Mouse (Mus musculus) embryonic fibroblast, embryonic 13.5 days (primary cell): ENCODE results near the gene Pogk. TPM values are rescaled to one million over a fixed set of nuclear protein-coding genes. Genes with fewer than 3 reads are reported as not detected.

Source experiments
- H3K27ac ChIP-seq: 2 replicates; pipeline ENCODE4 v1.5.1; 2012; ENCODE audit warnings: low read length, control low read depth, inconsistent platforms; ENCODE audit not compliant: insufficient read depth
- H3K4me1 ChIP-seq: 2 replicates; pipeline ENCODE4 v1.6.1; 2011; ENCODE audit warnings: low read length; ENCODE audit not compliant: control insufficient read depth, insufficient read depth
- H3K4me3 ChIP-seq: 2 replicates; pipeline ENCODE4 v1.5.1; 2011; ENCODE audit warnings: mild to moderate bottlenecking, control low read depth, low read length; ENCODE audit not compliant: insufficient read depth
- CTCF ChIP-seq: IDR thresholded peaks from 2 replicates; pipeline ENCODE4 v1.5.1; 2011; ENCODE audit warnings: mild to moderate bottlenecking, control low read depth, low read length, moderate library complexity, borderline replicate concordance; ENCODE audit not compliant: insufficient read depth
- POLR2A ChIP-seq: IDR thresholded peaks from 2 replicates; pipeline ENCODE4 v1.6.1; 2011; ENCODE audit warnings: low read depth, mild to moderate bottlenecking, control low read depth, low read length, moderate library complexity
- polyA plus RNA-seq: library from polyadenylated mRNA; stranded (reverse); fragments of >200 nt; gene quantifications from 2 replicates; pipeline ENCODE4 v1.2.4, GENCODE M21; 2011; ENCODE audit warnings: low read depth; ENCODE audit not compliant: missing spikeins, insufficient read length

The Pogk gene
- 17.8 and 20.8 TPM in 2 replicates for polyA plus RNA-seq

DNA sequence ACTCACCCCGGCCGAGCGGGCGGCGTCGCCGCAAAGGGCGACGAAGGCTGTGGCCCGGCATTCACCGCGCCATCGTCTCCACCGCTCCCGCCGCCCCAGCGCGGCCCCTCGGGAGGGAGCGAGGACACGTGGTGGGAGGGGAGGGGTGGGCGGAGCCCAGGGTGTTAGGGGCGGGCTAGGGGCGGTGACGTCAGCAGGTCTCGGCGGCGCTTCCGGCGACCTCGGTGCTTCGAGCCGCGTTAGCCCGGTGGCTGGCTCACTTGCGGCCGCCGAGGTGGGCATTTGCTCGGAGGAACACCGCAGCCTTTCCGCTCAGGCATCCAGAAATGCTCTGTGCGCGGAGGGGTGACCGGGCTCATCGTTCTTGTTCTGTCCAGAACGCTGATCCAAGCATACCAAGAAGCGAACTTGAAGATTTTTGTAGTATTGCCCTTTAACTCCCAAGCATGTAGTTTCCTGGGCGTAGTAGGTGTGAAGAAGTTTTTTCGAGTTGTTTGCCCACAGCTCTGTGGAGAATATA lies at the start of gene Pogk:
TSS of gene Pogk (minus strand) at position 163 of the 520 bp plus-strand sequence.
- Histone ChIP-seq H3K27ac (no peak within 1 kb of the TSS), H3K4me1 (no peaks in the 10 kb centered on the region; the same call in 1 of the 2 replicates), H3K4me3 (peak within 1 kb of the TSS; percentile 53)
- TF ChIP-seq POLR2A, result peak; percentile 69
- TF ChIP-seq CTCF, result no peak

DNA sequence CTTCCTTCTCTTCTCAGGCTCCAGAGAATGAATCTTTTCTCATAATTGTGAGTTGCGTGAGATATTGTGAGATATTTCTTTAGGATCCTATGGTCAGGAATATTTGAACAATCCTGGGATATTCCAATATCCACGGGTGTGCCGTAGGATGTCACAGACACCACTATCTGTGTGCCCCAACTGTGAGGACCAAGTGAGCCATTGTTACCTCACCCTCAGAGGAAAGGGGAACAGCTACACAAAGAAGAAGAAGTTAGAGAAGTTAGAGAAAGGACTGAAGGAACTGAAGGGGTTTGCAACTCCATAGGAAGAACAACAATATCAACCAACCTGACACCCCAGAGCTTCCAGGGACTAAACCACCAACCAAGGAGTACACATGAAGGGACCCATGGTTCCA lies 32.3 kb upstream of the Pogk start:
- Histone ChIP-seq H3K4me3 (no peak overlapping the region), H3K4me1 (no peaks in the 10 kb centered on the region), H3K27ac (no peak overlapping the region)
- no peak for TF ChIP-seq CTCF
- TF ChIP-seq POLR2A, result no peak

DNA sequence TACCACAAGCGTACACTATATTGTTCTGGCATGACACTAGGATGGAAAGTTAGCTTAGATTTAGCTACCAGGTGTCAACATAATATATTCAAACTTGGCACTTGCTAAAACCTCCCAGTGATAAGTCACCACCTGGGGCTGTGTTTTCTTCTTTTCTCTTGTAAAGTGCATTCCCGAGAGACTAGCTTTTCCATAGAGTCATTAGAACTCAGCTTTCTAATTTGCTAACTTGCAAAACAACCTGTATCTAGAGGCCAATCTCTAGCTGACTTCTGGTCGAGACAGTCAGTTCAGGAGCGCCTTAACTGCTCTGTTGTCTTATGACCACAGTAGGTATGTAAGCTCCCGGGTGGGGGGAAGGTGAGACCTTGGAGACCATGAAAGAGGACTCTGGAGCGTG lies 29.8 kb upstream of the Pogk start:
- H3K4me1 ChIP-seq, result no peaks in the 10 kb centered on the region
- H3K4me3 ChIP-seq, result no peak overlapping the region
- no peak for TF ChIP-seq CTCF
- no peak for TF ChIP-seq POLR2A
- H3K27ac ChIP-seq, result no peak overlapping the region

DNA sequence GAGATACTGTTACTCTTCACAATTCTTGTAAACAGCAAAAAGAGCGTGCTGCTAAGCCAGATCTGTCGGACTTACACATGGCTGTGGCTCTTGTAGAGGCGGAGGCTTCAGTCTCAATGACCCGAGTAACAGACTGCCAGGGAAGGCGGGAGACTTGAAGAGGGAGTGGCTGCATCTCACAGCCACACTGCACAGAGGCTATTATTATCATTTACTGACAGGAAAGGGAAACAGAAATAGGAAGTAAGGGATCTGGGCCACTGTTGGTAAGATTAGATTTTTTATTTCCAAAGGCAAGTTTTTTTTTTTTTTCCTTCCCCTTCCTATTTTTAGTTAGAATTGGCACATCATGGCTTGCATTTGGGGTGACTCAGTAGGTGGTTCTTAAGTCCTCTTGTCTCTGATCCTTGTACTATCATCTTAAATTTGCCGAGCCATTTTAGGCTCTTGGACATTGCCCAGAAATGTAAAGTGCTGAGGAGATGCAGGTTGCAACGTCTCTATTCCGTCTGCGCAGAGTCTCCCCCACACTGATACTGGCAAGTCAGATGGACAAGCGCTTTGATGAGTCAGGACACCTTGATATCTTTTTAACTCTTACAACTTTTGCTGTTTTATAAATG lies 20.3 kb upstream of the Pogk start:
- no peak for TF ChIP-seq POLR2A
- TF ChIP-seq CTCF, result no peak
- no peaks in the 10 kb centered on the region for H3K4me1 ChIP-seq

DNA sequence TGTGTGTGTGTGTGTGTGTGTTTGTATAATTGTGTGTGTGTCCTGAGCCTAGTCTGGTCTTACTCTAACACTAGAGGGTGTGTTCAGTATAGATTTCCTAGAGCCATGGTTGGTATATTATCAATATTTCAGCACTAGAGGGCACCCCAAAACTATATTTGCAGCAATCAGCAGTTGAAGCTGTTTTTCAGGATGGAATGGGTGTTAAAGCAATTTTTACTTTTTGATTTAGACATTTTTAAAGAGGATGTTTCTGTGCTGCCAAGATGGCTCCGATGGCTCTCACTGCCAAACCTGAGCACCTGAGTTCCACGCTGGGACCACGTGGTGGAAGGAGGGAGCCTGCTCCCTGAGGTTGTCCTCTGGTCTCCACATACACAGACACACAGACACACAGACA lies 19.4 kb upstream of the Pogk start:
- Histone ChIP-seq H3K4me3 (no peak overlapping the region), H3K4me1 (no peaks in the 10 kb centered on the region), H3K27ac (no peak overlapping the region)
- TF ChIP-seq CTCF (no peak), POLR2A (no peak)

More for the DNA sequence above, 20.3 kb upstream of the Pogk start:
- no peak overlapping the region for H3K4me3 ChIP-seq
- H3K27ac ChIP-seq, result no peak overlapping the region

DNA sequence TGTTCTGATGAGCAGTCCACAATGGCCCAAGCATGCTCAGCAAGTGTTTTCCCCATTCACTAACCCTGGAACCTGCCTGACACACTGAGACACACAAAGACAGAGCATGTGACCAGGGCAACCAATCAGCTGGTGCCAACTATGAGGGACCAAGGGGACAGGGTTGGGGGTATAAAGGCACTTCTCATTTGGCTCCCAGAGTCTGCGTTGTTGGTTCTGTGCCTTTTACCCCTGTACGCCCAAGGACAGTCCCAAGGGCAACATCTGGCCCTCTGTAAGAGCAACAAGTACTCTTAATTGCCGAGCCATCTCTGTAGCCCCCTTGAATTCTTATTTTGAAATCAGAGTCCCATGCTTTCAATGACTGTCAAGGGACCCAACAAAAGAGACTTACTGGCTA lies 2.6 kb upstream of the Pogk start:
- Histone ChIP-seq H3K27ac (no peak overlapping the region), H3K4me3 (no peak overlapping the region), H3K4me1 (no peaks in the 10 kb centered on the region)
- TF ChIP-seq CTCF (no peak), POLR2A (no peak)

GRCm38 (mm10) chr1:166411541-166411940 lies 1.9 kb upstream of the Pogk start:
- Histone ChIP-seq H3K4me1 (no peaks in the 10 kb centered on the region), H3K27ac (no peak overlapping the region), H3K4me3 (no peak overlapping the region)
- no peak for TF ChIP-seq CTCF
- no peak for TF ChIP-seq POLR2A

- H3K4me1 ChIP-seq, result no peaks in the 10 kb centered on the region; the same call in 1 of the 2 replicates
- H3K27ac ChIP-seq, result no peak overlapping the region
- TF ChIP-seq POLR2A (no peak), CTCF (no peak)
- H3K4me3 ChIP-seq, result peak overlapping the region; percentile 53
Measured at GRCm38 (mm10) chr1:166409177-166409700, 424 bp downstream of the Pogk start.

GRCm38 (mm10) chr1:166403846-166404245 lies 5.8 kb downstream of the Pogk start:
- no peak overlapping the region for H3K27ac ChIP-seq
- H3K4me1 ChIP-seq, result no peaks in the 10 kb centered on the region; the same call in 1 of the 2 replicates
- no peak overlapping the region for H3K4me3 ChIP-seq
- no peak for TF ChIP-seq POLR2A
- TF ChIP-seq CTCF, result no peak

DNA sequence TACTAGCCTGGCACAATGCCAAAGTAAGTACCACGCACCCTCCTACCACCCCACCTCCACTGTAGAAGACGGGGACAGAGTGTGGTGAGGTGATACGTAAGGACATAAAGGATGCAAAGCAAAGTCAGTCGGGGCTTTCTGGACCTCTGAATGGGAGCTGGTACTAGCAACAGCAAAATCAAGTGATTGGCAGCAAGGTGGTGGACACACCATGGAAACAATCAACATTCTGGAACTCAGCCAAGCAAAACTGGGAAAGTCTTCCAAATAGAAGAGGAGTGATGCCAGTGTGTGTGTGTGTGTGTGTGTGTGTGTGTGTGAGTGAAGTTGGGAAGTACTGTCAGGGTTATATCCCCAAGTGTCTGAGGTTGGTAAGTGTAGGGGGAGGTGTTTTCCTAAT lies 7.7 kb downstream of the Pogk start:
- no peak overlapping the region for H3K27ac ChIP-seq
- TF ChIP-seq POLR2A (no peak), CTCF (no peak)
- no peaks in the 10 kb centered on the region; the same call in 1 of the 2 replicates for H3K4me1 ChIP-seq

More for the DNA sequence above, 7.7 kb downstream of the Pogk start:
- H3K4me3 ChIP-seq, result no peak overlapping the region
